Mouse (Mus musculus) left cerebral cortex, adult 11 months (tissue): ENCODE measurements around the gene Pard3b.

Experiments used
- DNase-seq: peaks from one replicate; pipeline ENCODE4 v3.0.0; 2022; ENCODE audit warnings: low spot score

Pard3b gene

GRCm38 (mm10) chr1:62465536-62465935, 826.9 kb downstream of the Pard3b start:
- DNase-seq: no peak

GRCm38 (mm10) chr1:62466544-62466943, 827.9 kb downstream of the Pard3b start:
- no peak for DNase-seq

- DNase-seq: no peak
Observed at GRCm38 (mm10) chr1:62483059-62483458, 844.4 kb downstream of the Pard3b start.

- DNase-seq: peak; percentile 5
Observed at GRCm38 (mm10) chr1:62488871-62489270, 850.2 kb downstream of the Pard3b start.

GRCm38 (mm10) chr1:62499146-62499545, 860.5 kb downstream of the Pard3b start:
- DNase-seq: no peak

- DNase-seq: no peak
Observed at GRCm38 (mm10) chr1:62510501-62510900, 871.9 kb downstream of the Pard3b start.

- DNase-seq: no peak
Observed at GRCm38 (mm10) chr1:62511681-62512080, 873.1 kb downstream of the Pard3b start.

GRCm38 (mm10) chr1:62518621-62519213, 880.1 kb downstream of the Pard3b start:
- no peak for DNase-seq

GRCm38 (mm10) chr1:62521368-62521767, 882.7 kb downstream of the Pard3b start:
- DNase-seq: no peak

- no peak for DNase-seq
Observed at GRCm38 (mm10) chr1:62522761-62523160, 884.1 kb downstream of the Pard3b start.

GRCm38 (mm10) chr1:62527788-62528187, 889.2 kb downstream of the Pard3b start:
- DNase-seq: no peak

GRCm38 (mm10) chr1:62529941-62530340, 891.3 kb downstream of the Pard3b start:
- DNase-seq: no peak

- DNase-seq: no peak
Observed at GRCm38 (mm10) chr1:62532426-62533126, 894.0 kb downstream of the Pard3b start.

GRCm38 (mm10) chr1:62548953-62549352, 910.3 kb downstream of the Pard3b start:
- DNase-seq: no peak

- no peak for DNase-seq
Observed at GRCm38 (mm10) chr1:62550546-62550945, 911.9 kb downstream of the Pard3b start.

- DNase-seq: no peak
Observed at GRCm38 (mm10) chr1:62551516-62551915, 912.9 kb downstream of the Pard3b start.

- DNase-seq: no peak
Observed at GRCm38 (mm10) chr1:62555838-62556237, 917.2 kb downstream of the Pard3b start.

- DNase-seq: no peak
Observed at GRCm38 (mm10) chr1:62562987-62563386, 924.4 kb downstream of the Pard3b start.

GRCm38 (mm10) chr1:62564245-62565119, 925.9 kb downstream of the Pard3b start:
- no peak for DNase-seq

GRCm38 (mm10) chr1:62565120-62565809, 926.6 kb downstream of the Pard3b start:
- no peak for DNase-seq

GRCm38 (mm10) chr1:62566596-62566995, 928.0 kb downstream of the Pard3b start:
- no peak for DNase-seq

- no peak for DNase-seq
Observed at GRCm38 (mm10) chr1:62576939-62577590, 938.4 kb downstream of the Pard3b start.
